Mouse (Mus musculus) intestine, embryonic 15.5 days (tissue): ENCODE measurements around the gene Scgb2a2. TPM values are rescaled to one million over a fixed set of nuclear protein-coding genes. Genes with fewer than 3 reads are reported as not detected.
"Not testable (repeated sequence)": the region's sequence is repeated elsewhere in the genome, so short reads cannot be mapped to it uniquely, and the experiment has no call there.

Experiments used
- ATAC-seq: fragments of 200-750 bp; cut with Nextera tagmentation; 2 replicates; pipeline ENCODE4 v1.8.0; 2017; ENCODE audit warnings: moderate TSS enrichment, moderate library complexity
- H3K27ac ChIP-seq: fragments of 300-500 bp; sonication (generic); 2 replicates; pipeline ENCODE4 v1.5.1; 2015; ENCODE audit warnings: mild to moderate bottlenecking, inconsistent platforms
- H3K27me3 ChIP-seq: fragments of 300-500 bp; sonication (generic); replicated peaks from 2 replicates; pipeline ENCODE4 v1.6.1; 2015; ENCODE audit warnings: inconsistent platforms
- H3K36me3 ChIP-seq: fragments of 300-500 bp; sonication (generic); 2 replicates; pipeline ENCODE4 v1.6.1; 2015; ENCODE audit warnings: inconsistent platforms
- H3K4me1 ChIP-seq: fragments of 300-500 bp; sonication (generic); replicated peaks from 2 replicates; pipeline ENCODE4 v1.6.1; 2015; ENCODE audit warnings: inconsistent platforms
- H3K4me2 ChIP-seq: fragments of 300-500 bp; sonication (generic); replicated peaks from 2 replicates; pipeline ENCODE4 v1.6.1; 2015; ENCODE audit warnings: mild to moderate bottlenecking, inconsistent platforms
- H3K4me3 ChIP-seq: fragments of 300-500 bp; sonication (generic); replicated peaks from 2 replicates; pipeline ENCODE4 v1.5.1; 2015; ENCODE audit warnings: inconsistent platforms
- H3K9ac ChIP-seq: fragments of 300-500 bp; sonication (generic); 2 replicates; pipeline ENCODE4 v1.6.1; 2015; ENCODE audit warnings: inconsistent platforms
- H3K9me3 ChIP-seq: fragments of 300-500 bp; sonication (generic); 2 replicates; pipeline ENCODE4 v1.6.1; 2016; ENCODE audit warnings: inconsistent platforms
- WGBS: fragments of 180-500 bp; shearing (Covaris S2); methylation state at CpG from one replicate; pipeline ENCODE4 v1.1.7; 2015; 5-methylcytosine and 5-hydroxymethylcytosine counted together
- polyA plus RNA-seq: library from polyadenylated mRNA; unstranded; fragments of >200 nt; fragmentation: Nextera tagmentation; extraction: Ambion mirVana; gene quantifications from 2 replicates; pipeline ENCODE4 v1.2.1, GENCODE M21; 2015

The Scgb2a2 gene
- polyA plus RNA-seq, 1 experiment from 2014 or later: not detected

DNA sequence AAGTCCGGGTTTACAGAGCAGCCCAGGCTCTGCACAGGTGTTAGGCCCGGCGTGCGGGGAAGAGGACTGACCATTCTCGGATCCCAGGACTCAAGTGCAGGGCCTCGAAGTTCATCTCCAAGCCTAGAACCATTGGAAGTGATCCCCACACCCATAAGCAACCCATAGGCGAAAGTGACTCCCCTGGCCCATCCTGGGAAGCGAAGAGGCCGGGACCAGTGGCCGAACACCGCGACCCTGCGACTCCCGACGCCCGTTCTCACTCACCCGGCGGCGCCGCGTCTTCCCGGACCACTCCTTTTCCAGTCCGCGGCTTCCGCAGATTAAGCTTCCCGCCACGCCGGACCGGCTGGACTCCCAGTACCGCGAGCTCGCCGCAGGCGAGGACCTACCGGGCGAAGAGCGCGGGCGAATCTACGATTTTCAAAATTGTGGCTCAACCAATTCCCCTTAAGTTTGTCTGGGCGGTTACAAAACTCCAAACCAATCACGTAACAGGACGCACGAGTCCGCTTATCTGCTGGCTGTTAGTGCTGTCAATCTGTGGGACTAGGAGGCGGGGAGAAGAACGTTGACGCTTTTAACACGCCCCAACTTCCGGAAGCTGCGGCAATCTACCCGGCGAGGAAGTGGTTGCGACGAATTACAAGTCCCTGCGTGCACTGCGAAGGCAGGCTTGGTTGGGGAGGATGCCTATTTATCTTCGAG, 51.9 kb downstream of the Scgb2a2 start, which contains the start of gene Incenp:
Incenp (minus strand) TSS at position 480 of the 708 bp plus-strand sequence.
- peak; percentile 98 for ATAC-seq
- WGBS: under 1% methylated on average over 58 of the region's 58 CpGs
- Histone ChIP-seq H3K4me3 (peak within 1 kb of the TSS; percentile 76), H3K36me3 (peaks cover 7% of the 10 kb centered on the region), H3K4me2 (peak within 1 kb of the TSS; percentile 69), H3K4me1 (peaks cover 17% of the 10 kb centered on the region), H3K27ac (peak within 1 kb of the TSS; percentile 93), H3K9ac (peak within 1 kb of the TSS; percentile 72), H3K9me3 (no peaks in the 10 kb centered on the region), H3K27me3 (no peaks in the 10 kb centered on the region)

DNA sequence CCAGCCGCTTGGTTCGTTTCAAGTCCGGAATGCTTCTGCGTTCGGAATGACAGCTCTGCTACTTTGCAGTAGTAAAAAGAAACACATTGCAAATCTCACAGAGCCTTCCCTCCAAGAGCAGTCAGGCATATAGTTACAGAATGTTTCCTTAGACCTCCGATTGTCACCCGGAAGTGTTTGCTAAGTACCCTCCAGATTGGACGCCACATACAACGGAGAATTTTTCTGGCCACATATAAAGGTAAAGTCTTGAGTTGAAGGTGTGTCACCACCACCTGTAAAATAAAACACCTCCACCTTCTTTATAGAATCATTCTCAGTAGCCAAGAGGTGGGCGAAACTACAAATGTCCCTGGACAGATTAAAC, 52.4 kb downstream of the Scgb2a2 start:
- H3K9ac ChIP-seq: peak overlapping the region; percentile 46
- peak overlapping the region; percentile 93 for H3K27ac ChIP-seq
- peak; percentile 77 for ATAC-seq
- WGBS: 8% methylated on average over 10 of the region's 10 CpGs
- H3K4me2 ChIP-seq: peak overlapping the region; percentile 57
- H3K4me3 ChIP-seq: peak overlapping the region; percentile 49
- no peaks in the 10 kb centered on the region for H3K27me3 ChIP-seq
- H3K9me3 ChIP-seq: no peaks in the 10 kb centered on the region
- H3K36me3 ChIP-seq: peaks cover 2% of the 10 kb centered on the region; the same call in 1 of the 2 replicates
- H3K4me1 ChIP-seq: peaks cover 17% of the 10 kb centered on the region

DNA sequence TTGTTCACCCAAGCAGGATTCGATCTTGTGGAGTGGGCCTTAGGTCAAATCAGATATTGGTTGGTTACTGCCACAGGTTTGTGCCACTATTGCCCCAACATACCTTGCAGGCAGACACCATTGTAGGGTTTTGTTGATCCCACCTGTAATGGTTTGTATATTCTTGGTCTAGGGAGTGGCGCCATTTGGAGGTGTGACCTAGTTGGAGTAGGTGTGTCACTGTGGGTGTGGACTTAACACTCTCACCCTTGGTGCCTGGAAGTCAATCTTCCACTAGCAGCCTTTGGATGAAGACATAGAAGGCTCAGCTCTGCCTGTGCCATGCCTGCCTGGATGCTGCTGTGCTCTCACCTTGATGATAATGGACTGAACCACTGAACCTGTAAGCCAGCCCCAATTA, 53.3 kb downstream of the Scgb2a2 start:
- H3K4me2 ChIP-seq, H3K36me3 ChIP-seq, H3K4me3 ChIP-seq, H3K27me3 ChIP-seq, H3K9ac ChIP-seq, H3K9me3 ChIP-seq, H3K27ac ChIP-seq, ATAC-seq: not testable (repeated sequence)
- H3K4me1 ChIP-seq: peaks cover 17% of the 10 kb centered on the region
- WGBS: 91% methylated on average over 2 of the region's 2 CpGs

Other genes starting within 250 kb of the Scgb2a2 start
- gene Incenp, start 52.0 kb downstream of the Scgb2a2 start, polyA plus RNA-seq: 87.6 and 88.9 TPM in 2 replicates
- gene Fth1, start 133.0 kb downstream of the Scgb2a2 start, polyA plus RNA-seq: 1,893 and 1,941 TPM in 2 replicates
- 0.50 and 0.58 TPM in 2 replicates for gene Best1, start 154.1 kb downstream of the Scgb2a2 start, polyA plus RNA-seq
- 34.7 and 35.0 TPM in 2 replicates for gene Rab3il1, start 154.1 kb downstream of the Scgb2a2 start, polyA plus RNA-seq
- gene Fads3, start 194.0 kb downstream of the Scgb2a2 start, polyA plus RNA-seq: 15.1 and 16.3 TPM in 2 replicates